Mouse (Mus musculus) ES-Bruce4 (cell line): ENCODE data around the gene 1700066M21Rik.

Experiments
- CTCF ChIP-seq: IDR thresholded peaks from one replicate; pipeline ENCODE4 v1.8.1; 2011; ENCODE audit warnings: low read depth, low read length
- POLR2A ChIP-seq: IDR thresholded peaks from one replicate; pipeline ENCODE4 v1.8.1; 2011; ENCODE audit warnings: low read length; ENCODE audit not compliant: insufficient read depth

- no peak for TF ChIP-seq CTCF
- TF ChIP-seq POLR2A, result no peak
These were observed 8.3 kb upstream of the 1700066M21Rik start for GRCm38 (mm10) chr1:57369111-57369510.
